Comparison of ENCODE assay signal across 8 mouse cellular contexts in genomic region chr2:19064560-19065362, GRCm38 (mm10).
DNase-seq lines count a peak whose midpoint lies in the region; ATAC-seq and TF ChIP-seq lines count a peak whose summit lies in the region.

No protein-coding gene starts in this region.

- H3K9ac ChIP-seq in heart, adult 2 months (ENCODE audit: low read depth, low read length), result no peak overlapping the region
- no peak overlapping the region for H3K9ac ChIP-seq in forebrain, embryonic 13.5 days

- H3K27me3 ChIP-seq in heart, adult 2 months (ENCODE audit: control insufficient read depth, insufficient read depth, low read length), result no peaks in the 10 kb centered on the region
- no peaks in the 10 kb centered on the region for H3K27me3 ChIP-seq in forebrain, embryonic 13.5 days

- no peak for TF ChIP-seq POLR2A in heart, adult 2 months (IDR thresholded peaks at IDR 0.05; ENCODE audit: insufficient read depth, low read depth, low read length)

- no peak for TF ChIP-seq EP300 in heart, adult 2 months (IDR thresholded peaks at IDR 0.05; ENCODE audit: insufficient read depth, low read depth, low read length)

- H3K27ac ChIP-seq in heart, adult 2 months, result peak overlapping the region; percentile 15; the same call in 1 of the 2 replicates
- H3K27ac ChIP-seq in forebrain, embryonic 13.5 days, result no peak overlapping the region

- DNase-seq in cerebellum, postnatal 25 days, result peak; percentile 15 to 34
- no peak for DNase-seq in cerebellum, adult 11-12 months
- peak; percentile 57 for DNase-seq in 416B (ENCODE audit: low read depth)
- DNase-seq in heart, adult 2 months, result peak in 1 of 2 experiments; percentile 50
- peak; percentile 46 for DNase-seq in layer of hippocampus, adult 9-11 months
- DNase-seq in retina, postnatal 1 day, result no peak
- no peak for DNase-seq in urinary bladder, postnatal 36 days (ENCODE audit: low spot score in 2 of 2)

- peaks cover 4% of the 10 kb centered on the region for H3K4me1 ChIP-seq in heart, adult 2 months (ENCODE audit: control insufficient read depth, insufficient read depth, low read length)
- no peaks in the 10 kb centered on the region for H3K4me1 ChIP-seq in forebrain, embryonic 13.5 days

- H3K9me3 ChIP-seq in forebrain, embryonic 13.5 days (replicated peaks), result no peaks in the 10 kb centered on the region

- 21% methylated on average over 9 of the region's 9 CpGs for WGBS in heart, adult 2 months
- WGBS in forebrain, embryonic 13.5 days, result 73% methylated on average over 9 of the region's 9 CpGs

- H3K36me3 ChIP-seq in heart, adult 2 months (ENCODE audit: control insufficient read depth, insufficient read depth, low read length), result no peaks in the 10 kb centered on the region
- no peaks in the 10 kb centered on the region for H3K36me3 ChIP-seq in forebrain, embryonic 13.5 days (ENCODE audit: poor library complexity, severe bottlenecking)

- no peak for TF ChIP-seq CTCF in heart, adult 2 months (IDR thresholded peaks at IDR 0.05)

- H3K4me3 ChIP-seq in heart, adult 2 months, result no peak overlapping the region
- H3K4me3 ChIP-seq in forebrain, embryonic 13.5 days, result no peak overlapping the region

- H3K4me2 ChIP-seq in forebrain, embryonic 13.5 days, result no peak overlapping the region

- intact Hi-C loops in heart, adult 2 months (cut with DNase I), result no loop called here

- H3K79me2 ChIP-seq in heart, adult 2 months (replicated peaks; ENCODE audit: control insufficient read depth, insufficient read depth, low read length), result no peaks in the 10 kb centered on the region

- no peak; the same call in 1 of the 2 replicates for ATAC-seq in forebrain, embryonic 13.5 days

Comparison
In these comparisons a context has a peak if more than half of its experiments do, and no peak if none do; other contexts are left out.
1. DNase-seq: peak in cerebellum, postnatal 25 days (2 of 2), 416B (single experiment) and layer of hippocampus, adult 9-11 months (single experiment); none in cerebellum, adult 11-12 months (single experiment), retina, postnatal 1 day (single experiment) and urinary bladder, postnatal 36 days (0 of 2).